Mouse (Mus musculus) limb, embryonic 11.5 days (tissue): ENCODE measurements around the gene Gm17545. TPM values are rescaled to one million over a fixed set of nuclear protein-coding genes. Genes with fewer than 3 reads are reported as not detected.

ENCODE experiments used
- ATAC-seq: fragments of 200-750 bp; cut with Nextera tagmentation; 2 replicates; pipeline ENCODE4 v1.8.0; 2017; ENCODE audit warnings: low read depth; ENCODE audit not compliant: insufficient number of reproducible peaks, low FRiP score, low TSS enrichment
- DNase-seq: peaks from one replicate; pipeline ENCODE4 v3.0.0-alpha.2; 2015; ENCODE audit warnings: low spot score
- H3K27ac ChIP-seq: fragments of 300-500 bp; sonication (generic); replicated peaks from 2 replicates; pipeline ENCODE4 v1.5.1; 2014; ENCODE audit warnings: low read depth, mild to moderate bottlenecking, low read length
- H3K27me3 ChIP-seq: fragments of 300-500 bp; sonication (generic); 2 replicates; pipeline ENCODE4 v1.6.1; 2014; ENCODE audit warnings: mild to moderate bottlenecking, low read length, mixed read lengths; ENCODE audit not compliant: control insufficient read depth, insufficient read depth
- H3K36me3 ChIP-seq: fragments of 300-500 bp; sonication (generic); 2 replicates; pipeline ENCODE4 v1.6.1; 2014; ENCODE audit warnings: mild to moderate bottlenecking, low read length, moderate library complexity, mixed read lengths; ENCODE audit not compliant: control insufficient read depth, insufficient read depth
- H3K4me1 ChIP-seq: fragments of 300-500 bp; sonication (generic); 2 replicates; pipeline ENCODE4 v1.6.1; 2014; ENCODE audit warnings: low read length, mixed read lengths; ENCODE audit not compliant: control insufficient read depth, insufficient read depth
- H3K4me2 ChIP-seq: fragments of 300-500 bp; sonication (generic); 2 replicates; pipeline ENCODE4 v1.6.1; 2014; ENCODE audit warnings: low read depth, mild to moderate bottlenecking, moderate library complexity; ENCODE audit not compliant: severe bottlenecking
- H3K4me3 ChIP-seq: fragments of 300-500 bp; sonication (generic); 2 replicates; pipeline ENCODE4 v1.5.1; 2014; ENCODE audit warnings: low read depth, low read length
- H3K9ac ChIP-seq: fragments of 300-500 bp; sonication (generic); 2 replicates; pipeline ENCODE4 v1.6.1; 2014; ENCODE audit warnings: mild to moderate bottlenecking, low read length
- H3K9me3 ChIP-seq: fragments of 300-500 bp; sonication (generic); 2 replicates; pipeline ENCODE4 v1.6.1; 2016; ENCODE audit warnings: low read length; ENCODE audit not compliant: control insufficient read depth
- WGBS: fragments of 180-500 bp; shearing (Covaris S2); extraction: QIAGEN DNeasy Blood & Tissue Kit; methylation state at CpG from one replicate; pipeline ENCODE4 v1.1.7; 2014; 5-methylcytosine and 5-hydroxymethylcytosine counted together
- polyA plus RNA-seq: library from polyadenylated mRNA; unstranded; fragments of >200 nt; fragmentation: Nextera tagmentation; extraction: Ambion mirVana; gene quantifications from 2 replicates; pipeline ENCODE4 v1.2.1, GENCODE M21; 2014

Gm17545 gene
- polyA plus RNA-seq, 1 experiment from 2014 or later: not detected

- no peak overlapping the region for H3K4me2 ChIP-seq
- WGBS: 92% methylated on average over 12 of the region's 12 CpGs
- DNase-seq (no peak), ATAC-seq (no peak)
- no peaks in the 10 kb centered on the region for H3K4me1 ChIP-seq
- H3K27ac ChIP-seq: no peak overlapping the region
- H3K9me3 ChIP-seq: no peaks in the 10 kb centered on the region
- no peaks in the 10 kb centered on the region for H3K36me3 ChIP-seq
- no peaks in the 10 kb centered on the region for H3K27me3 ChIP-seq
- H3K4me3 ChIP-seq: no peak overlapping the region
- no peak overlapping the region for H3K9ac ChIP-seq
Observed at GRCm38 (mm10) chr9:22484562-22485308, 30.6 kb downstream of the Gm17545 start.

GRCm38 (mm10) chr9:22486211-22486610, 32.1 kb downstream of the Gm17545 start:
- WGBS: 90% methylated on average over 7 of the region's 7 CpGs
- H3K9ac ChIP-seq: no peak overlapping the region
- H3K27me3 ChIP-seq: no peaks in the 10 kb centered on the region
- H3K36me3 ChIP-seq: no peaks in the 10 kb centered on the region
- no peaks in the 10 kb centered on the region for H3K4me1 ChIP-seq
- no peak overlapping the region for H3K27ac ChIP-seq
- DNase-seq (no peak), ATAC-seq (no peak)
- H3K4me2 ChIP-seq: no peak overlapping the region
- no peak overlapping the region for H3K4me3 ChIP-seq
- H3K9me3 ChIP-seq: no peaks in the 10 kb centered on the region

DNA sequence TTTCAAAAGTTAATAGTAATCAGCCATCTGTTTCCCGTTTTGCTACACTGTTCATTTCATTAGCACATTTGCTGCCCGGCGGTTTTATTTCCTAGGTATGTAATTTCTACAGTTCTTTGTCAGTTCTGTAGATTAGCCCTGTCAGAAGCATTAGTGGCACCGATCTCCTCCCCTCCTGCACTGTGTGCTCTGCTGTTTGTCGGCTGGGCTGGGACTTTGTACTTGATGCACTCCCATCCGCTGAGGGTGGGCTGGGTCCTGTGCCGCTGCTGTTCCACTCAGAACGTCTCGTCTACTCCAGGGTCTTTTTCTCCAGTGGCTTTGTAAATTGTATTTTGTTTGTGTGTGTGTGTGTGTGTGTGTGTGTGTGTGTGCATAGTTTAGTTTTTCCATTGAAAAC, 34.9 kb downstream of the Gm17545 start:
- no peak for ATAC-seq
- DNase-seq: no peak
- no peaks in the 10 kb centered on the region for H3K9me3 ChIP-seq
- no peak overlapping the region for H3K4me3 ChIP-seq
- no peak overlapping the region for H3K27ac ChIP-seq
- no peaks in the 10 kb centered on the region for H3K4me1 ChIP-seq
- no peak overlapping the region for H3K4me2 ChIP-seq
- 53% methylated on average over 9 of the region's 9 CpGs for WGBS
- no peaks in the 10 kb centered on the region for H3K27me3 ChIP-seq
- H3K36me3 ChIP-seq: no peaks in the 10 kb centered on the region
- H3K9ac ChIP-seq: no peak overlapping the region

GRCm38 (mm10) chr9:22494203-22494807, 40.2 kb downstream of the Gm17545 start:
- ATAC-seq: no peak
- H3K27ac ChIP-seq: no peak overlapping the region
- WGBS: 85% methylated on average over 9 of the region's 9 CpGs

DNA sequence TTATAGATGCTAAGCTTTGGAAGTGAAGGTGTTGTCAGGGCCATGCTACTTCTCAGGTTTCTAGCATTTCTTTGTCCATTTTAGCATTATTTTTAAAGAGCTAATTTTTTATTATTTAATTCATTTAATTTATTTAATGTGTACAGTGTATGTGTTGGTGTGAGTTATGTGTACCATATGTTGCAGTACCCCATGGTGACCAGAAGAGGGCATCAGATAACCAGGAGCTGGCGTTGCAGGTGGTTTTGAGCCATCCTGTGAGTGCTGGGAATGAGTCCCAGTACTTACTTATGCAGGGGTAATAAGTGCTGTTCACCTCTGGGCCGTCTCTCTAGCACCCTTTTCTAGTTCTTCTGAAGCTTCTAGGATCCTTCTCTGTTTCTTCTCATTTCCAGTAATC, 41.0 kb downstream of the Gm17545 start:
- Histone ChIP-seq H3K9ac (no peak overlapping the region), H3K4me1 (no peaks in the 10 kb centered on the region), H3K27ac (no peak overlapping the region), H3K27me3 (no peaks in the 10 kb centered on the region), H3K4me2 (no peak overlapping the region), H3K4me3 (no peak overlapping the region), H3K36me3 (no peaks in the 10 kb centered on the region), H3K9me3 (no peaks in the 10 kb centered on the region)
- ATAC-seq: no peak
- 86% methylated on average over 2 of the region's 2 CpGs for WGBS
- DNase-seq: no peak

More at GRCm38 (mm10) chr9:22494203-22494807, 40.2 kb downstream of the Gm17545 start:
- no peak for DNase-seq
- Histone ChIP-seq H3K9me3 (no peaks in the 10 kb centered on the region), H3K36me3 (no peaks in the 10 kb centered on the region), H3K9ac (no peak overlapping the region), H3K4me2 (no peak overlapping the region), H3K4me3 (no peak overlapping the region), H3K4me1 (no peaks in the 10 kb centered on the region), H3K27me3 (no peaks in the 10 kb centered on the region)

GRCm38 (mm10) chr9:22497021-22497767, 43.1 kb downstream of the Gm17545 start:
- 86% methylated on average over 6 of the region's 6 CpGs for WGBS
- no peak for DNase-seq
- ATAC-seq: no peak

GRCm38 (mm10) chr9:22502972-22503371, 48.9 kb downstream of the Gm17545 start:
- H3K4me2 ChIP-seq: no peak overlapping the region
- DNase-seq (no peak), ATAC-seq (no peak)

More at GRCm38 (mm10) chr9:22497021-22497767, 43.1 kb downstream of the Gm17545 start:
- Histone ChIP-seq H3K4me3 (no peak overlapping the region), H3K27ac (no peak overlapping the region), H3K36me3 (no peaks in the 10 kb centered on the region), H3K9ac (no peak overlapping the region), H3K27me3 (no peaks in the 10 kb centered on the region), H3K4me2 (no peak overlapping the region), H3K9me3 (no peaks in the 10 kb centered on the region), H3K4me1 (no peaks in the 10 kb centered on the region)

GRCm38 (mm10) chr9:22503581-22503980, 49.5 kb downstream of the Gm17545 start:
- Histone ChIP-seq H3K9me3 (no peaks in the 10 kb centered on the region), H3K36me3 (no peaks in the 10 kb centered on the region), H3K4me2 (no peak overlapping the region), H3K4me3 (no peak overlapping the region), H3K27me3 (no peaks in the 10 kb centered on the region), H3K9ac (no peak overlapping the region), H3K27ac (no peak overlapping the region), H3K4me1 (no peaks in the 10 kb centered on the region)
- 72% methylated on average over 5 of the region's 5 CpGs for WGBS
- no peak for DNase-seq
- no peak for ATAC-seq

More at GRCm38 (mm10) chr9:22502972-22503371, 48.9 kb downstream of the Gm17545 start:
- no peak overlapping the region for H3K27ac ChIP-seq
- no peaks in the 10 kb centered on the region for H3K9me3 ChIP-seq
- WGBS: 86% methylated on average over 2 of the region's 2 CpGs
- no peaks in the 10 kb centered on the region for H3K27me3 ChIP-seq
- no peaks in the 10 kb centered on the region for H3K4me1 ChIP-seq
- no peak overlapping the region for H3K9ac ChIP-seq
- H3K36me3 ChIP-seq: no peaks in the 10 kb centered on the region
- no peak overlapping the region for H3K4me3 ChIP-seq
